Mouse (Mus musculus): ENCODE measurements at regions not wholly inside any gene's neighbourhood (a gene's known extent, or its start where the extent isn't known, plus 50 kb on each side); places are given as distances from the start of the nearest gene placed in this dataset.

DNA sequence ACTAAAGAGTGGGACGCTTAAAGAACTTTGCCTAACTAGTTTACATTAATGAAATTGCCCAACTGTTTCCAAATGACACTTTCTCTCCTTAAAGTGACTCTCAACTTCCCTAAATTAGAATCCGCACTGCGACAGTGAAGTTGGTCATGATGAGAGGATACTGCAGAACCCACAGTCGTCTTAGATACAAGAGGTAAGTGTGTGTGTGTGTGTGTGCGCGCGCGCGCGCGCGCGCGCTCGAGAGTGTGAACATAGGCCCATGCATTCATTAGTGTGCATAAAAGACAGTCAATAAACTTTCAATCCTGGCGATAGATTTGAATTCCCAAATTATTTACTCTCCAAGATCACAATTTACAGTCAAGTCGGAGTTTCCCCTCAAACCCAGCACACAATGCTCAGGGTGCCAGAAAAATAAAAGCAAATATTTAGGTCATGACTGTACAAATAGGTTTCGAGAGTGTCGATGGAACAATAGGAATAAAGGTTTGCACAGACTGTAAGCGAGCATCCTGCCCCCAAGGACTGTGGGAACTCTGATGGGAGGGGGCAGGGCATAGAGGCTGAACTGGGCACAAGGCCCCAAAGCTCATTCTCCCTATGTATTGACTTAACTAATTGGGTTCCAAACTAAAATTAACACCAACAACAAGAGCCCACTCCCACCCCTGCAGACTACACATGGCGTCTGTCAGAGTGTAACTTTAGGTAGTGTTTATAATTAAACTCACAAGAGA lies 282.2 kb upstream of the Irx2 start:
- no peak for TF ChIP-seq CTCF (IDR thresholded peaks at IDR 0.05; ENCODE audit: insufficient read depth, low read length)
- no peak for TF ChIP-seq POLR2A (IDR thresholded peaks at IDR 0.05; ENCODE audit: borderline replicate concordance, extremely low read depth, low read depth, low read length)
